Mouse (Mus musculus) brain, adult 2 months (tissue): ENCODE measurements at regions not wholly inside any gene's neighbourhood (a gene's known extent, or its start where the extent isn't known, plus 50 kb on each side); places are given as distances from the start of the nearest gene placed in this dataset.

Experiments
- DNase-seq: peaks from one replicate; pipeline ENCODE4 v3.0.0; 2011; ENCODE audit warnings: low read depth, low spot score

DNA sequence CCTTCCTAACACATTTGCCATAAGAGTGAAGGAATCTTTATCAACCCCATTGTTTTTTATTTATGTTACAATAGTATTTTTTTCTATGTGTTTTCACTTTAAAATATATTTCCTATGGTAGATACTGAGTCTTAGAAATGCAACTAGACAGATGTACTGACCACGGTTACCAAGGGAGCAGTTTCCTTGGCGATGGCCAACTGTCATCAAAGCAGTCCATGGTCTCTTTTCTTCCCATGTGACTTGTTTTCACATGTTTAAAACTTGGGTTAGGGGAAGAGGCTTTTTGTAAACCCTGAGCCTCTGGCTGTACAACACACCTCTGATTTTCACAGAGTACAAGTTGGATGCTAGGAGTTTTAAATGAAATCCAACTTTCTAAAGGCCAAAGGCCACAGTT, 411.9 kb upstream of the Gm765 start:
- DNase-seq: no peak

DNA sequence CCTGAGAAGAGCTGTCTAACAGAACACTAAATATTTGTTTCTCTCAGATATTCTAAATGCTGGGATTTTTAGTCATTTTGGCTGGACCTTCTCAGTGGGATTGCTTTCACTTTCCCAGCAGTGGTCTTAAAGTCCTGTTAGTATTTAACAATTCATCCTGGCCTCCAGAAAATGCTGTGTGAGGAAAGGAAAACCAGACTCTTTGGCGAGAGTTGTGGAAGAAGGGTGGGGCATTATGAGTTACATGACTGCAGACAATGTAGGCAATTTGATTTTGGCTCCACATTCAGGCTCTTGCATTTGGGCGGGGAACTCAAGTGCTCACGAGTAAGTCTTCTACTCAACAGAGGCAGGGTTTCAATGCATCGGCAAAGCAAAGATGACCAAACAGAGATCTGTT, 406.1 kb upstream of the Gm765 start:
- no peak for DNase-seq

DNA sequence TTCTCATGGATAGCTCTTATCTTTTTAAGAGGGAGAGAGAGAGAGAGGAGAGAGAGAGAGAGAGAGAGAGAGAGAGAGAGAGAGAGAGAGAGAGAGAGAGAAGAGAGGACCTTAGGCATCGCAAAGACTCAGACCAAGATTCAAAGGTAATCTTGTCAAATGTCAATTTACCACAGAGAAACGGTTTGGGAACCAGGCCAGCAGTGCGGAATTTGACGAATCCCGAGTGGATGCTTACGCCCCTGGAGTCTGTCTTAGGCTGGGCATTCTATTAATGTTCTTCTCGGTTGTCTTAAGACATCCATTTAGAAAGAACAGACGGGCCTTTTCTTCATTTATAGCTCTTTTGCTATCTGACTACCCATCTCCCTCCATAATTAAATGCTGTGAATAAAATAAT, 404.4 kb upstream of the Gm765 start:
- no peak for DNase-seq

DNA sequence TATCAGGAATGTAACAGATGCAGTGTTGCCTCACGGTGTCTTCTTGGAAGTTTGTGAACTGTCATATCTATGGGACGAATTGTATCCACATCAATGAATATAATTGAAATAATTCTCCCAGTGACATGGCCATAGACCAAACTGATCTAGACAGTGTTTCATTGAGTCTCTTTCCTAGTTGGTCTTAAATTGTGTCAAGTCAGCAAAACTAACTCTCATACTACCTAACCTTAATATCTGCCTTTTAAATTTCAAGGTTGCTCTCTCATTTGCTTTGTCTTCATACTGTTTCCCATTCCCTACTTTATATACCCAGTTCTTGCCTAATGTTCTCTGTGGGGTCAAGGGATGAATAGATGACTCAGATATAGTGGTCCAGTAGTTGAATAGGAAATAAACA, 397.9 kb upstream of the Gm765 start:
- DNase-seq: no peak

DNA sequence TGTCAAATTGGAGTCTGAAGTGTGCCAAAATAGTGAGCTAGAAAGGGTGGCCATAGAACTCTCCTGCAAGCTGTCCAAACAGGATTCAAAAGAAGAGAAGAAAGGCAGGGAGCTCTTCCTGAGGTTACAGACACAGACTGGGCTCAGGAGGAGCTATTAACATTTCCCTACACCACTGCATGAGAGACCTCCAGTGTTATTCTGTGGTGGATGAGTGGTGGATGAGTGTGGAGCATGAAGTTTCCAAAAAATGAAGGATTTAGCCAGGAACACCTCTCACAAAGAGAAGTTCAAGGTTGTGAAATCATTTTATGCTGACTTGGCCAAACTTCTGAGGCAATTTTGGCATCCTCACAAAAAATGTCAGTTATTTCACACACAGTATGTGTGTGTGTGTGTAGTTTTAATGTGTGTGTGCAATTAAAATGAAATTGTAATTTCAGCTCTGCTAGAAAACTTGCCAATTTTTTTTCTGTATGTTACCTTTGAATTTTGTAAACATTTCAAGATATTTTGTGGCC, 388.5 kb upstream of the Gm765 start:
- DNase-seq: no peak

DNA sequence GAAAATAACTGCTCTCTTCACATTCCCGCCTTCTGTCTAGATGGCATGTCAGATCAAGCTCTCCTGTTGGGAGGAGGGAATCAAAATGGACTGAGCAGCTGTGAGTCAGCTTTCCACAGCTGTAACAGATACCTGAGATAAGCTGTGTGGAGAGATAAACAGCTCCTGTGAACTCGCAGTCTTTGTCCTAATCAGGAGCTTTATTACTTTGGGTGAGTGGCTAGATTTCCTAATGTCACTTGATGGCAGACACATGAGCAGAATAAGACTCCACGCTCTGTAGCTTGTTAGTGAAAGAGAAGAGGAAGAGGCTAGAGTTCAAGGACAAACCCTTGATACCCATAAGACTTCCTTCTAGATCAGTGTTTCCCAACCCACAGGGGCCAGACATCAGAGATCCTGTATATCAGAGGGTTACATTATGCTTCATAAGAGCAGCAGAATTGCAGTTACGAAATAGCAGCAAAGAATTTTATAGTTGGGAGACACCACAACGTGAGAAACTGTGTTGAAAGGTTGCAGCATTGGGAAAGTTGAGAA, 384.1 kb upstream of the Gm765 start:
- no peak for DNase-seq

DNA sequence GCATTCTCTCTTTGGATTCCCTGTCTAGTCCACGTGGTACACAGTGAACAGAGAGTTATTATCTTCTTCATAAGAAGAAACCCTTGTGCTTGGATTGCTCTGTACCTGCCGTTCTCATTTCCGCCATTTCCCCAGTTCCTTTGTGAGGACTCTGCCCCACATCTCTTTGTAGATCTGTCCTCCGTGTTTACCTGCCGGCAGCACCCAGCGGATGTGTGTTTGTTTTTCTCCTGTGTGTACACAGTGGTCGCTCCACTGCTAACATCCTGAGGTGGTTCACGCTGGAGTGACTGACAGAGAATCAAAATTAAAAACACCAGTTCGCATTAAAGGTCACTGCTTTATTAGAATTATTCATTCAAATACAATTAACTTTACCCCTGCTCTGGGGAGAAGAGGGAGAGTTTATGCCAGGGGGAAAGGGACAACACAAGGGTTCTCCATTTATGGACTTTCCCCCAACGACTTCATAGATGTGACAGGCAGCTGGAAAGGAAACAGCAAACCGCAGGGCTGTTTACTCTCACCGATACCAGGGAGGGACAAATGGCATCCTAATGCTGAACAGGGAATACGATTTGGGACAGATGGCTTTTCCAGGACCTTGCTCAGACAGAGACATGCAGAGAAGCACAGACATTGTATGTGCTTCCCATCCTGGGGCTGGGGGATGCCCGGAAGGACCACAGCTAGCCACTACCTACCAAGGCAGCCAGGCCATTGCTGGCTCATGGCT, 362.5 kb upstream of the Gm765 start:
- no peak for DNase-seq

DNA sequence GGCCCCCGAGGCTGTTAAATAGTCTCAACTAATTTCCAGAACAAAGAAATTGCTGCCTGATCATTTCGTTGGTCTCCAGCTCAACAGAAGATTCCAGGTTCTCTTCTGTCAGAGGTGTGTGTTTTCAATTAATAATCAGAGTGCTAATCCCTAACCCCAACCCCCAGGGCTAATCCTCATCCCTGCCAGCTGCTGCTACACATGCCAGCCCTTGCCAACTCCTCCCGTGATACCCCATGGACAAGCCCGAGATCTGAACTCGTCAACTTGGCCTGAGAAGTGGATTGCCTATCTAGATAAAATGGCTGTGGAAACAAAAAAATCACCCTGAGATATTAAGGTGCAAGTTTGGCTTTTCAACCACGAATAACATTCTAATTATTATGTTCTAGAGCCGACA, 355.0 kb upstream of the Gm765 start:
- DNase-seq: no peak

DNA sequence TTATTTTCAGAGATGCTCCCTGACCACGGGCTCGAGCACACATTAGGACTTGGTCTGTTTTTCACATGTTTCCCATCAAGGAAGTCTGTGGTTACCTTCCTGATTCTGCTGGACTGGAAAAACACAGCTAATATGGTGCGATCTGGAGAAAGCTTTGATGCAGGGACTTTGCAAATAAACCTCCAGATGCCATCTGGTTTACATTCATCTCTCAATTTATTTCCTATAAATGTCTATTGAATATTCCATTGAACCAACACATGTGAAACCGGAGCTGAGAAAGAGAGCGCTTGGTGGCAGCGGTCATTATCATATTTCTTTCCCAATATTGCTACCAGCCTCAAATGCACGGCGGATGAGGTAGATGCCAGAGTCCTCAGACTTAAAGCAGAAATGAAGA, 350.9 kb upstream of the Gm765 start:
- no peak for DNase-seq

DNA sequence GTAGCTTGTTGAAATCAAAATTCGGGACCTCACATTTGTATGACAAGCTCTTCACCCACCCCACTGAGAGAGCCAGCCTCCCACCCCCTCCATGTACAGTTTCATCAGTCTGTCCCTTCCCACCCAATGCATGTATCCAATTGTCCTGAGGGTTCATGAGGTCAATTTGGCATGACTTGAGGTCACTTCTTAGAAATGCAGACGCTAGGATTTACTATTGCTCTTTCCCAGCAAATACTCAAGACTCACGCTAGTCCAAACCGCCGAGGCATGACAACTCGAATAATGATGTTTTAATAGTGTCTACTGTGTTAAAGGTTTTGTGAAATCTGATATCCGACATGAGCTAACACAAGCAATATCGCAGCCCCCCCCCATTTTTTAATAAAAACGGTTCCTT, 347.6 kb upstream of the Gm765 start:
- DNase-seq: no peak

DNA sequence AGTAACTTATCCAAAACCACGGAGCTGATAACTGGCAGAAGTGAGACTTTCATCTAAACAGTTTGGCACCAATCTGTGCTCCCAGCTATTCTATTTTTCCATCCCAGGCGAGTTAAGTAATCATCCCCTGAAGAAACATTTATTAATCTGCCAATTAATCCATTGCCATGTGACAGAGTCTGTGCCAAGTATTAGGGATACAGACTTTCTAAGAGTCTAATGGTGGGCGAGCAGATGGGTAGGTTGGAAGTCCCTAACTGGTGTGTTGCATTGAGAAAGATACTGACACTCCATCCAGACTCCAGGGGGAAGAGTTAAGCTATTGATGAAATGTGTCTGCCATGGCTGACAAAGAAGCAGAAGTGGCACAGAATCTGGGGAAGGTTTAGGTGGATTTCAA, 346.8 kb upstream of the Gm765 start:
- DNase-seq: peak; percentile 28

DNA sequence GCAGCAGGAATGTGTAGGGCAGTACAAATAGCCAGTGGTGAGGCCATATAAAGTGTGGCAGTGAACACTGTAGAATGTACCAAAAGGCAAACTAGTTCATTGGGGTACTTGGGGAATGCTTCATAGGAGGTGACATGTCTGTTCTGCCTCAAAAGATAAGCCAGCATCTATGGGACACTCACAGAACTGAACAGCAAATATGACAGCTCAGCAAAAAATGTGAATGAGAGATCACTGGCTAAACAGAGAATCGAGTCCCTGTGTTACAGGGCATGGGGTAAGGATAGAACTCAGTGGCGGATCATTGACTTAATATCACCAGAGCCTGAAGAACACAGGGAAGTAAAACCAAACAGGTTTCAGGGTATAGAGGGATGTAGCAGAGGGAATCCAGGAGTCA, 346.1 kb upstream of the Gm765 start:
- no peak for DNase-seq

DNA sequence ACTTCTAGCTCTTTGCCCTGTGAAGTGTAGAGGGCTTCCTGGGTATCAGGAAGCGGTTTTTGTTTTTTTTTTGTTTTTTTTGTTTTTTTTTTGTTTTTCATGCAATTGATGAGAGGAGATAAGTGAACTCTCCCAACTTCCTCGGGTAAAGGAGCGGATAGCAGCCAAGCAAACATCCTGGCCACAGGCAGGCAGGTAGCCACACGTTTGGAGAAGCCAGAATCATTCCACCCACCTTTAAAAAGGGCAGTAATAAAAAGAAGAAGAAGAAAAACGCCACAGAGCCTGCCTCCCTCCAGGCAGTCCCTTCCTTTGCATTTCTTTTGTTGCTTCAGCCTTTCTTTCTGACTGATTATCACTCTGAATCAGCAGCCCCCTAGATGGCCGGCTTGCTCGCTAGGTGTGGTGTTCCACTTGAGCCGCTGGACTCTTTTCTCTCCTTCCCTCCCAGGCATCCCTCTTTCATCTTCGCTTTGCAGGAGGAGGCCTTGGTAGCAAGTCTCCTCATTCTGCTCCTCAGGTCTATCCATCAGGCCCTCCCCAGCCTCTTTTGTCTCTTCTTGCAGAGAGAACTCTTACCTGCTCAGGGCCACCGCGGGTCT, 323.9 kb upstream of the Gm765 start:
- DNase-seq: no peak

DNA sequence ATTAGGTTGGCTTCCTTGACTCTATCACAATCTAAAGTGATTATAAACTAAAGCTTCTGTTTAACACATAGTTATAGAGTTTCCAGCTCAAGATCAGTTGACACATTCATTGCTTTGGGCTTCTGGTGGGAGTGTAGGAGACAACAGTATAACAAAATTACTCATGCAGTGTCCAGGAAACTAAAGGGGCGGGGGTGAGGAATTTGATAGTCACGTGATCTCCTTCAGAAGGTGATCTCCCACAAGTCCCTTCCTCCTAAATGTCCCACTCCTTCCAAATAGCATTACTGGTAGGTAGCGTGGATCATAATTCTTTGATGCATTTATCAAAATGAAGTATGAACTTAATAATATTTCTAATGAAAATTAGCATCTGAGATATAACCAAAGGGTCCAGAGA, 309.3 kb upstream of the Gm765 start:
- DNase-seq: no peak

DNA sequence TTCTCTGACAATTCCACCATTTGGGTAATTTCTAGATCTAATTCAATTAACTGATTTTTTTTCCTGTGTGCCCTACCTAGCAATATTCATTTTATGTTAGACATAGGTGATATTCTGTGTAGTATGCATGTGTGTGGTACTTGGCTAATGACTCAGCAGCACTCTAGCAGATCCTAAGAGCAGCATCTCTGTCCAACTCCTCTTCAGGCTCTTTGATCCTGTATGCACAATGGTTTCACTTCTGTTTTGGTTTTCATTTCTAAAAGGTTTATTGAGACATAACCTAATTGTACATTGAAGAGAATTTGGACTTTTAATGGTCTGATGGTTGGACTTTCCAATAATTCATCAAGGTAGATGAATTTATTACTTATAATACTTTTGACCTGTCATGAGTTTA, 308.8 kb upstream of the Gm765 start:
- DNase-seq: no peak

DNA sequence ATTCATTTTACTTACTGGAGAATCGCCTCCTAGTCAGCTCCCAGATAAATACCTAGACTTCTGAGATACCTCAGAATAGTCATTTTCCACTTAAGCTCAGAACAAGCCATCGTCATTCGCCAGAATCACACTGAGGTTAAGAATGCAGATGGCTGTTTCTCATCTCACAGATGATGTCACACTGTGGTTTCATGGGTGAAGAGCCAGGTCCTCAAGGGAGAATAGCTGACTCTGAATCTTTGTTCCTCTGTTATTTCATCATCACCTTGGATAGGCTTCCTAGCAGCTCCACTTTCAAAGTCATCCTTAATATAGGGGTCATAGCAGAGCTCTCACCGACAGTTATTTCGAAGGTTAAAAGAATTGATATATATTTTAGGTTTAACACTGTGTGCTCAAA, 297.8 kb upstream of the Gm765 start:
- no peak for DNase-seq

DNA sequence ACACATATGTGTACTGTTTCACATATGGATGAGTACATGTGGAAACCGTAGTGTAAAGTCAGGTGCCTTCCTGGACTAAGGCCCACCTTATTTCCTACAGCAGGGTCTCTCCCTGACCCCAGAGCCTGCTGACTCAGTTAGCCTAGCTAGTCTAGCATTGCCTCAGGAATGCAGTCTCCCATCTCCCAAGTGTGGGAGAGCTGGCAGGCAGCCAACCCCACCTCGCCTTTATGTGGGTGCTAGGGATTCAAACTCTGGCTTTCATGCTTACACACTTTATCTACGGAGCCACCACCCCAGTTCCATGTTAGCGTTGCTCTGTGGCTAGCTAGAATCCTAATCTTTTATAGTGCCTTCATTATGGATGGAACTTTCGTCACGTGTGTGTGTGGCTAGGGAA, 293.3 kb upstream of the Gm765 start:
- DNase-seq: peak; percentile 47

DNA sequence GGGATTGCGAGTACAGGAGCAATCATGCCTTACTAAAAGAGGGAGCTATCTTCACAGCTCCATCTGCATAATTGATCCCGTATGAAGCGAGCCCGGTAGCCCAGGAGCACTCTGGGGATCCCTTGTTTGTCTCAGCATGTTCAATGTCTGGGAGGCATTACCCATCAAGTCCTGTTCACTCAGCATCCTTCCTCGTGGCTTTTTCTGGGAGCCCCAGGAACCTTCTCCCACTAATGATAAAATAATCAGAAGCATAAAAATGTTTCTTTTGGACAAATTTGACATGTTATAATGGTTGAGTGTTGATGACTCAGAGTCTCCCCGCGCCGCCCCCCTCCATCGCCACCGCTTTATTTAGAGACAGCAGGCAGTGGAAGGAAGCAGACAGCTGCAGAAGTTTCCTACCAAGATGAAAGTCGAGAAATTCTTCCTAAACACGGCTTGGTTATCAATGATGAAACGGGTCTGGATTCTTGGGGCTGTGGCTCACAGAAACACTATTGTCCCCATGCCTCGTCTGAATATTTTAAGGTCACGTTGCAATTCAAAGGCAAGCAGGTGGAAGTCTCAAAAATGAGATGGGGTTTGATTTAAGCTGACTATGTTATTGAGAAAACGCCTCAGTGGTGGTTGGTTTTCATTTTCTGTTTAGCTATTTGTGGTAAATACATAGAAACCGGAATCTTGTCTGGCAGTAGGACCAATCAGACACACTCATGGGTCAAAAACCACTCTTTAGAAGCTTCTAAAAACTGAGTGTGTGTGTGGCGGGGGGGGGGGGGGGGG, 289.9 kb upstream of the Gm765 start:
- DNase-seq: peak; percentile 73

DNA sequence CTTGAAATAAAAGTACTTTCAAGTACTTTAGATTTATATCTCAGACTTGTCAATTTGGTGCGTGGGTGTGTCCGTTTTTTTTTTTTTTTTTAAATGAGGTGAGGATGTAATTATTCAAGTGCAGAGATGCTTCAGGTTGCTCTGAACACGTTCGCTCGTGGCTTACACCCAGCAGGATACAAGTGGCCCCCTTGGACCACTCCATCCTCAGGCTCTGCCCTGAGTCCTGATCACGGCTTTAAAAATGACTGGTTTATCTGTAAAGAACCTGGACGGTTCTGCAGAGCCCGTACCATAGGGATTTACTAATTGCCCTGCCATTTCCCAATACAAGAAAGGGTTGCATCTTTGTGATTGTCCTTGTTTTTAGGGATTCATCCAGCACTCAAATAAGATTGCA, 288.7 kb upstream of the Gm765 start:
- no peak for DNase-seq

DNA sequence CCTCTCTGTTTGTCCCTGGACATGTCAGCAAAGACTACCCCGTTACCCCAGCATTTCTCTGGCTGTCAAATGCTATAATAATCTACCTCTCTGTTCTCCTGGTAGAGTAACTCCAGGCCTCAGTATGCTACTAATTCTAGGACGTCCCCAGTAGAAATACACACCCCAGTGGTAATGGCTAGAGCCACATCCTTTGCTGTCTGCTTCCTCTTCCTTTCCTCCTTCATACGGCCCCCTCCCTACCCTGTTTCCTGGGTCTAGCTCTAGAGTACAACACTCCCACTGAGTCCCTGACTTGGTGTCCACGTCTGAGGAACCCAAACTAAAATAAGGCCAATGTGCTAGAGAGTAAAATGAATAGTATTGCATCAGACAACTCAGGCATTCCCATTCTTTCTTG, 287.1 kb upstream of the Gm765 start:
- DNase-seq: no peak

DNA sequence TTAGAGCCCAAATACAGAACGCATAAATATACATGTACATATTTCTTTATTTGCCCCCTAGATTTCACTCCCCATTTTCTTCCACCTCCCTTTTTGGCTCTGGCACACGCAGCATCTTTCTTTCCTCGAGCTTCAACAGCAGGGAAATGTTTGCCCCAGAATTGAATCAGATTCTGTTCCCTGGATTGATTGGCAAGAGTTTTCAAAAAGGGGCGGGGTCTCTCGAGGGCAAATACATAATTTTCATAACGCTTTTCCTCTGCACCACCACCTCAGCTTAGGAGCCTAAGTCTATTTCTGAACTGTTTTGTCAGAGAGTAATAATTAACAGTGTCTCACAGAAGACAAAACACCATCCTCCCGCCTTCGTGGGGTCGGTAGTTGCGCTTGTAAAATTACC, 283.9 kb upstream of the Gm765 start:
- no peak for DNase-seq

DNA sequence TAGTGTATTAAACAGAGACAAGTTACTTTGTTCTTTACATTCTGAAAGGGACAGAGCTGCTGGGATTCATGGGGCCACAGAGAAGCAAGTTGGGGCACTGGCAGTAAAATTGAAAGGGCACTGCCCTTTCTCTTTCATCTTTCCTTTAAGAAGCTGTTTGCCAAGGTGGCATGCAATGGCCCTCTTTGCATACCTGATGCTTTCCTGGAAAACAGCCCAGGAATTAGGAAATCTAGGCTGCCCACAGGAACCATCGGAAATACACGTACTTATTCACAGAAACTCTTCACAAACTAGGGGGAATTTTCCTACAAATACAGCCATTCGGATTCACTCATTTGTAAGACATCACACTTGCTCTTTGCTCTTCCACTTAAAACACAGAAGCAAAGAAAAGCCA, 278.3 kb upstream of the Gm765 start:
- no peak for DNase-seq

DNA sequence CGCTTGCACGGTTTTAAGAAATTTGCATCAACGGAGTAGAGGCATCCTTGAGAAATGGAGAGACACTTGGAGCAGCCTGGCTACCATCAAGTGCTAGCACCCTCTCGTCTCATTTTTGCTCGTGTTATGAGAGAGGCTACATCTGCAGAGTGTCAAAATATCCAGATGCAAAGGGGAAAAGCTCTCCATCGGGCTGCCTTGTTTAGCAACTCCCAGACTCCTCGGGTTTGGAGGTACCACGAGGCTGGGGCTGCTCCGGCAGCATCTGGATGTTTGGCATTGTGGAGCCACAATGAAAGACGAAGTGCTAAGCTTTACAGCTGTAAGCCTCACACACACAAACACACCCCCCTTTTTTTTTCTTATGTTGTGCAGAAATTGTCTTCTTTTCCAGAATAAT, 270.5 kb upstream of the Gm765 start:
- DNase-seq: no peak
